ENCODE assay signal across 8 mouse cellular contexts in the genomic region with DNA sequence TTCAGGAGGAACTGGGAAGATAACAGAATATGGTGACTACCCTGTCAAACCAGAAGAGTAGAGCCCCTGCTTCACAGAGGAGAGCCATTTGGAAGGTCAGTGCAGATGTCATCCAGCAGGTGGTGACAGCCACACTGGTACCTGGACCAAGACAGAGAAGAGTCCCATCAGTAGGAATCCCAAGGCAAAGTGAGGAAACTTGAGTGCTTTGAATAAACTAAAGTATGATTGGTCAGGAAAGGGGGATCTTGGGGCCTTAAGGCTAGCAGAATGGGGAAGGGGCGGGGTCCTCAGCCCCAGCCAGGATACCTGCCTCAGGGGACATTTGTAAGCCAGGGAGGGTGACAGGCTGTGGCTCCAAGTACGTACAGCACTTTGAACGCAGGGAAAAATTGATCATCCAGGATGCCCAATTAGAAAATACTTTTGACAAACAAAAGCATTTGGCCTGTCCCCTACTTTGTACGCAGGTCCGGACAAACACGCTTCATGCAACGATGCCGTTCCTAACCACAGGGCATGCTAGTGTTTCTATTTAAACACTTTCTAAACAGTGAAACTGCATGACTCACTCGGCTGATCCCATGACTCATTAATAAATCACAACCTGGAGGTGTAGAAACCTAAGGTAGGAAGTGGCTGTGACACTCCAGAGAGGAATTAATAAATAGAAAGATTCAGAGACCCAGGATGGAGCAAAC.
DNase-seq lines count a peak whose midpoint lies in the region; ATAC-seq lines count a peak whose summit lies in the region.

No protein-coding gene starts in this region.

- H3K4me2 ChIP-seq in forebrain, embryonic 12.5 days: no peak overlapping the region
- no peak overlapping the region for H3K4me2 ChIP-seq in forebrain, embryonic 15.5 days (replicated peaks)
- peak overlapping the region; percentile 4; the same call in 1 of the 2 replicates for H3K4me2 ChIP-seq in embryonic facial prominence, embryonic 13.5 days

- peaks cover 33% of the 10 kb centered on the region for H3K4me1 ChIP-seq in forebrain, embryonic 12.5 days
- H3K4me1 ChIP-seq in forebrain, embryonic 15.5 days: peaks cover 25% of the 10 kb centered on the region
- peaks cover 36% of the 10 kb centered on the region for H3K4me1 ChIP-seq in embryonic facial prominence, embryonic 13.5 days

- no peaks in the 10 kb centered on the region for H3K36me3 ChIP-seq in forebrain, embryonic 12.5 days (replicated peaks)
- no peaks in the 10 kb centered on the region for H3K36me3 ChIP-seq in forebrain, embryonic 15.5 days
- H3K36me3 ChIP-seq in embryonic facial prominence, embryonic 13.5 days: no peaks in the 10 kb centered on the region

- ATAC-seq in forebrain, embryonic 12.5 days (ENCODE audit: low FRiP score): no peak
- no peak for ATAC-seq in forebrain, embryonic 15.5 days (replicated peaks)
- no peak for ATAC-seq in embryonic facial prominence, embryonic 13.5 days (ENCODE audit: insufficient number of reproducible peaks, insufficient read depth, low FRiP score, low TSS enrichment, low read depth)

- peaks cover 23% of the 10 kb centered on the region for H3K27me3 ChIP-seq in forebrain, embryonic 12.5 days
- H3K27me3 ChIP-seq in forebrain, embryonic 15.5 days: peaks cover 9% of the 10 kb centered on the region; the same call in 1 of the 2 replicates
- no peaks in the 10 kb centered on the region for H3K27me3 ChIP-seq in embryonic facial prominence, embryonic 13.5 days

- H3K4me3 ChIP-seq in forebrain, embryonic 12.5 days (replicated peaks): no peak overlapping the region
- no peak overlapping the region for H3K4me3 ChIP-seq in forebrain, embryonic 15.5 days
- H3K4me3 ChIP-seq in embryonic facial prominence, embryonic 13.5 days: no peak overlapping the region

- WGBS in forebrain, embryonic 12.5 days: 15% methylated on average over 9 of the region's 9 CpGs
- WGBS in forebrain, embryonic 15.5 days: 23% methylated on average over 9 of the region's 9 CpGs
- 26% methylated on average over 9 of the region's 9 CpGs for WGBS in embryonic facial prominence, embryonic 13.5 days

- peak; percentile 46 to 61 for DNase-seq in B cell, adult 2 months
- peak; percentile 61 to 80 for DNase-seq in lung, adult 18-20 months
- no peak for DNase-seq in frontal cortex, postnatal 36 days (ENCODE audit: low spot score in 2 of 2)
- DNase-seq in thymus, postnatal 25 days: no peak
- no peak for DNase-seq in heart, adult 8-10 months (ENCODE audit: low spot score)

- no peaks in the 10 kb centered on the region for H3K9me3 ChIP-seq in forebrain, embryonic 12.5 days
- no peaks in the 10 kb centered on the region for H3K9me3 ChIP-seq in forebrain, embryonic 15.5 days
- H3K9me3 ChIP-seq in embryonic facial prominence, embryonic 13.5 days: no peaks in the 10 kb centered on the region

- H3K9ac ChIP-seq in forebrain, embryonic 12.5 days: no peak overlapping the region
- no peak overlapping the region for H3K9ac ChIP-seq in forebrain, embryonic 15.5 days (replicated peaks)
- no peak overlapping the region for H3K9ac ChIP-seq in embryonic facial prominence, embryonic 13.5 days

- 0 out of 2 replicates have a peak overlapping the region, but pooled peaks have one; percentile 19 for H3K27ac ChIP-seq in forebrain, embryonic 12.5 days
- no peak overlapping the region for H3K27ac ChIP-seq in forebrain, embryonic 15.5 days (replicated peaks)
- no peak overlapping the region for H3K27ac ChIP-seq in embryonic facial prominence, embryonic 13.5 days

Comparison
In these comparisons a context has a peak if more than half of its experiments do, and no peak if none do; other contexts are left out.
1. DNase-seq: peak in B cell, adult 2 months (2 of 2) and lung, adult 18-20 months (2 of 2); none in frontal cortex, postnatal 36 days (0 of 2), thymus, postnatal 25 days (single experiment) and heart, adult 8-10 months (single experiment).